Mouse (Mus musculus): ENCODE measurements around the gene Isyna1.

Gene Isyna1

GRCm38 (mm10) chr8:70593961-70594609, at the start of gene Isyna1:
Gene Isyna1, plus strand, starts transcription at chr8:70594373.
- peak; percentile 81 for DNase-seq (ENCODE audit: low spot score)

GRCm38 (mm10) chr8:70546412-70546811, 47.8 kb upstream of the Isyna1 start:
- no peak for DNase-seq (ENCODE audit: low spot score)

GRCm38 (mm10) chr8:70547762-70548161, 46.4 kb upstream of the Isyna1 start:
- DNase-seq (ENCODE audit: low spot score), result no peak

GRCm38 (mm10) chr8:70549412-70550184, 44.6 kb upstream of the Isyna1 start:
- peak; percentile 79 for DNase-seq (ENCODE audit: low spot score)

GRCm38 (mm10) chr8:70551558-70552161, 42.5 kb upstream of the Isyna1 start:
- DNase-seq (ENCODE audit: low spot score), result no peak

- no peak for DNase-seq (ENCODE audit: low spot score)
Observed at GRCm38 (mm10) chr8:70552836-70553235, 41.3 kb upstream of the Isyna1 start.

GRCm38 (mm10) chr8:70553740-70554139, 40.4 kb upstream of the Isyna1 start:
- DNase-seq (ENCODE audit: low spot score), result no peak

- DNase-seq (ENCODE audit: low spot score), result no peak
Observed at GRCm38 (mm10) chr8:70555079-70555747, 39.0 kb upstream of the Isyna1 start.

GRCm38 (mm10) chr8:70558334-70558733, 35.8 kb upstream of the Isyna1 start:
- peak; percentile 65 for DNase-seq (ENCODE audit: low spot score)

GRCm38 (mm10) chr8:70558983-70559382, 35.2 kb upstream of the Isyna1 start:
- DNase-seq (ENCODE audit: low spot score), result no peak

GRCm38 (mm10) chr8:70560096-70560495, 34.1 kb upstream of the Isyna1 start:
- DNase-seq (ENCODE audit: low spot score), result peak; percentile 21

- no peak for DNase-seq (ENCODE audit: low spot score)
Observed at GRCm38 (mm10) chr8:70560564-70560963, 33.6 kb upstream of the Isyna1 start.

- no peak for DNase-seq (ENCODE audit: low spot score)
Observed at GRCm38 (mm10) chr8:70561357-70561756, 32.8 kb upstream of the Isyna1 start.

GRCm38 (mm10) chr8:70561809-70562535, 32.2 kb upstream of the Isyna1 start:
- DNase-seq (ENCODE audit: low spot score), result no peak

GRCm38 (mm10) chr8:70562802-70563201, 31.4 kb upstream of the Isyna1 start:
- DNase-seq (ENCODE audit: low spot score), result no peak

GRCm38 (mm10) chr8:70563763-70564387, 30.3 kb upstream of the Isyna1 start:
- no peak for DNase-seq (ENCODE audit: low spot score)

GRCm38 (mm10) chr8:70564696-70565235, 29.4 kb upstream of the Isyna1 start:
- DNase-seq (ENCODE audit: low spot score), result no peak

GRCm38 (mm10) chr8:70565561-70565960, 28.6 kb upstream of the Isyna1 start:
- no peak for DNase-seq (ENCODE audit: low spot score)

GRCm38 (mm10) chr8:70570360-70570759, 23.8 kb upstream of the Isyna1 start:
- no peak for DNase-seq (ENCODE audit: low spot score)

- DNase-seq (ENCODE audit: low spot score), result no peak
Observed at GRCm38 (mm10) chr8:70570990-70571389, 23.2 kb upstream of the Isyna1 start.

GRCm38 (mm10) chr8:70574302-70574701, 19.9 kb upstream of the Isyna1 start:
- no peak for DNase-seq (ENCODE audit: low spot score)
